Mouse (Mus musculus) midbrain, embryonic 11.5 days (tissue): ENCODE results near the gene Map3k6. TPM values are rescaled to one million over a fixed set of nuclear protein-coding genes. Genes with fewer than 3 reads are reported as not detected.

Source experiments
- ATAC-seq: fragments of 200-750 bp; cut with Nextera tagmentation; 2 replicates; pipeline ENCODE4 v1.8.0; 2017; ENCODE audit warnings: moderate TSS enrichment, moderate library complexity; ENCODE audit not compliant: low FRiP score
- DNase-seq: peaks from one replicate; pipeline ENCODE4 v3.0.0; 2015; ENCODE audit warnings: low spot score; ENCODE audit errors: missing footprints
- H3K27ac ChIP-seq: fragments of 300-500 bp; sonication (generic); 2 replicates; pipeline ENCODE4 v1.5.1; 2014; ENCODE audit warnings: low read depth, low read length
- H3K27me3 ChIP-seq: fragments of 300-500 bp; sonication (generic); 2 replicates; pipeline ENCODE4 v1.6.1; 2014; ENCODE audit warnings: mild to moderate bottlenecking, low read length, moderate library complexity, mixed read lengths; ENCODE audit not compliant: control insufficient read depth, insufficient read depth
- H3K36me3 ChIP-seq: fragments of 300-500 bp; sonication (generic); 2 replicates; pipeline ENCODE4 v1.6.1; 2014; ENCODE audit warnings: mild to moderate bottlenecking, low read length, moderate library complexity, mixed read lengths; ENCODE audit not compliant: control insufficient read depth, insufficient read depth
- H3K4me1 ChIP-seq: fragments of 300-500 bp; sonication (generic); 2 replicates; pipeline ENCODE4 v1.6.1; 2014; ENCODE audit warnings: low read length; ENCODE audit not compliant: control insufficient read depth, insufficient read depth
- H3K4me2 ChIP-seq: fragments of 300-500 bp; sonication (generic); 2 replicates; pipeline ENCODE4 v1.6.1; 2014; ENCODE audit warnings: mild to moderate bottlenecking, moderate library complexity
- H3K4me3 ChIP-seq: fragments of 300-500 bp; sonication (generic); 2 replicates; pipeline ENCODE4 v1.5.1; 2014; ENCODE audit warnings: low read depth, low read length
- H3K9ac ChIP-seq: fragments of 300-500 bp; sonication (generic); 2 replicates; pipeline ENCODE4 v1.6.1; 2014; ENCODE audit warnings: low read length
- H3K9me3 ChIP-seq: fragments of 300-500 bp; sonication (generic); 2 replicates; pipeline ENCODE4 v1.6.1; 2016; ENCODE audit warnings: low read length; ENCODE audit not compliant: control insufficient read depth
- WGBS: fragments of 180-500 bp; shearing (Covaris S2); extraction: QIAGEN DNeasy Blood & Tissue Kit; methylation state at CpG from one replicate; pipeline ENCODE4 v1.1.7; 2014; 5-methylcytosine and 5-hydroxymethylcytosine counted together
- polyA plus RNA-seq: library from polyadenylated mRNA; unstranded; fragments of >200 nt; fragmentation: Nextera tagmentation; extraction: Ambion mirVana; gene quantifications from 2 replicates; pipeline ENCODE4 v1.2.1, GENCODE M21; 2014

The Map3k6 gene
- 1.3 and 2.0 TPM in 2 replicates for polyA plus RNA-seq

DNA sequence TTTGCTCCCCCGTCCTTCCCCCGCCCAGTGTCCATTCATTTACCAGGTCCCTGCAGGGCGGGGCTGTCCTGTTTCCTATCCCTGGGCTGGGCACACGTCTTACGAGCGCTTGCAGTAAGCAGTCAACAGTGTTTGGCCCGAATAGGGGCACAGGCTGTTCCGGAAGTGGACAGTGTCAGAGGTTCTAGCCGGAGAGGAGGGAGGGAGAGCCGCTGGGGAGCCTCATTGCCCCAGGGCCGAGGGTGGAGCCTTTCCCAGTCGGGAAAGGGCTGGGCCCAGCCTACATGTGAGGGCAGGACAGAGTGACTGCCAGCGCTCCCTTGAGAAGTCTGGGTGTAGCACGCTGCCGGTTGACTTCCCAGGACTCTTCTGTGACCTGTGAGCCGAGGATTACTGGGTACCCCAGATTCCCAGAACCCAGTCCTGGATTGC lies at the start of gene Map3k6:
Gene Map3k6, plus strand, starts transcription at position 329 of the 432 bp plus-strand sequence.
- Histone ChIP-seq H3K36me3 (no peaks in the 10 kb centered on the region), H3K27ac (no peak within 1 kb of the TSS), H3K9ac (peak within 1 kb of the TSS; percentile 62), H3K4me3 (peak within 1 kb of the TSS; percentile 47), H3K27me3 (peaks cover 25% of the 10 kb centered on the region), H3K9me3 (no peaks in the 10 kb centered on the region), H3K4me1 (peaks cover 7% of the 10 kb centered on the region), H3K4me2 (peak within 1 kb of the TSS; percentile 81)
- WGBS, result 4% methylated on average over 16 of the region's 16 CpGs
- DNase-seq (no peak), ATAC-seq (peak; percentile 22; the same call in 1 of the 2 replicates)

DNA sequence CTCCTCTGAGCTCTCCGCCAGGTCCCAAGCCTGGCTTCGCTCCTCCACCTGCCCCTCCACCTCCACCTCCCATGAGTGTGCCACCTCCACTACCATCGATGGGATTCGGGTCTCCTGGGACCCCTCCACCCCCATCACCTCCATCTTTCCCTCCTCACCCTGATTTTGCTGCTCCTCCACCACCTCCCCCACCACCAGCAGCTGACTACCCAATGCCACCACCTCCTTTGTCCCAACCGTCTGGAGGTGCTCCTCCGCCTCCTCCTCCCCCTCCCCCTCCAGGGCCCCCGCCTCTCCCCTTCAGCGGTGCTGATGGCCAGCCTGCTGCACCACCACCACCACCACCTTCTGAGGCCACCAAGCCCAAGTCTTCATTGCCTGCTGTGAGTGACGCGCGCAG lies 46.1 kb upstream of the Map3k6 start:
- 90% methylated on average over 11 of the region's 11 CpGs for WGBS
- peaks cover 30% of the 10 kb centered on the region for H3K4me1 ChIP-seq

DNA sequence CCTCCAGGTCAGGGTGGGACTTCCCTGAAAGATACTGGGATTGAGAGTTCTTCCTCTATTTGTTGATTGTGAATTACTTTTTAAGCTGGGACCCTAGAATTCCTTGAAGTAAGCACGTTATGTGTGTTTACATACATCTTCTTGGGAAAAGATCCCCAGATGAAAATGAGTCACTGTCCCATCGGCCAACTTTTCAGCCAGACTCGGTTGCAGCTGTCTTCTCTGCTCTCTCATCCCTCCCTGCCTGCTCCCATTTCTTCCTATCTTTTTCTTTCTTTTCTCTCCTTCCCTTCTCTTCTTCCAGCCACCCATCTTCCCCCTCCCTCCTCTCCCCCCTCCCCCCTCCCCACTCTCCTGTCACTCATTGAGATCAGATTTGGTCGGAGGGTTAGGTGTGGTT lies 45.6 kb upstream of the Map3k6 start:
- no peak for DNase-seq
- Histone ChIP-seq H3K9me3 (no peaks in the 10 kb centered on the region), H3K27me3 (no peaks in the 10 kb centered on the region), H3K4me2 (no peak overlapping the region), H3K4me1 (peaks cover 35% of the 10 kb centered on the region), H3K4me3 (no peak overlapping the region), H3K9ac (no peak overlapping the region), H3K27ac (no peak overlapping the region), H3K36me3 (peaks cover 14% of the 10 kb centered on the region; the same call in 1 of the 2 replicates)
- WGBS, result 72% methylated on average over 4 of the region's 4 CpGs
- ATAC-seq, result no peak

More for the DNA sequence above, 46.1 kb upstream of the Map3k6 start:
- no peak overlapping the region for H3K9ac ChIP-seq
- no peaks in the 10 kb centered on the region for H3K9me3 ChIP-seq
- ATAC-seq (no peak), DNase-seq (no peak)
- no peak overlapping the region for H3K4me2 ChIP-seq
- H3K27me3 ChIP-seq, result no peaks in the 10 kb centered on the region
- H3K36me3 ChIP-seq, result peaks cover 14% of the 10 kb centered on the region; the same call in 1 of the 2 replicates
- H3K4me3 ChIP-seq, result no peak overlapping the region
- no peak overlapping the region for H3K27ac ChIP-seq

DNA sequence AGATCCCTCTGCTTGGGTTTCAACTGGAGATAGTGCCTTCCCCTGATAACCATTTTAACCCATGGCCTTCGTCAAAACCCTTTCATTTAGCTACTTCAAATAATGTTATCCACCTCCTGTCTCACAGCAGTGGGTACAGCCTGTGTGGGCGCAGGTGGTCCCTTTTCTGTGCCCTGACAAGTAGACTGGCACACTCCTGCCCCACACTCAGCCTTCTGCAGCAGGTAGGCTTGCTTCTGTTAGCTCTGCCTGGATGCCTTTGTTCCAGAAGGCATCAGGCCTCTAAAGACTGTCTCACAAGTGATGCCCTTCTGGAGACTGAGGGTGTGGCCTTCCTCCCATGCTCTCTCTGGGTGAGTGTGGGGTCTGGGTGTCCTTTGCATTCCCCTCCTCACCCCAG lies 44.5 kb upstream of the Map3k6 start:
- DNase-seq (no peak), ATAC-seq (no peak)
- no peak overlapping the region for H3K9ac ChIP-seq
- H3K4me3 ChIP-seq, result no peak overlapping the region
- H3K27ac ChIP-seq, result no peak overlapping the region
- H3K9me3 ChIP-seq, result no peaks in the 10 kb centered on the region
- peaks cover 43% of the 10 kb centered on the region for H3K4me1 ChIP-seq
- H3K27me3 ChIP-seq, result no peaks in the 10 kb centered on the region
- H3K4me2 ChIP-seq, result no peak overlapping the region
- WGBS, result 81% methylated on average over 2 of the region's 2 CpGs
- H3K36me3 ChIP-seq, result peaks cover 14% of the 10 kb centered on the region; the same call in 1 of the 2 replicates

DNA sequence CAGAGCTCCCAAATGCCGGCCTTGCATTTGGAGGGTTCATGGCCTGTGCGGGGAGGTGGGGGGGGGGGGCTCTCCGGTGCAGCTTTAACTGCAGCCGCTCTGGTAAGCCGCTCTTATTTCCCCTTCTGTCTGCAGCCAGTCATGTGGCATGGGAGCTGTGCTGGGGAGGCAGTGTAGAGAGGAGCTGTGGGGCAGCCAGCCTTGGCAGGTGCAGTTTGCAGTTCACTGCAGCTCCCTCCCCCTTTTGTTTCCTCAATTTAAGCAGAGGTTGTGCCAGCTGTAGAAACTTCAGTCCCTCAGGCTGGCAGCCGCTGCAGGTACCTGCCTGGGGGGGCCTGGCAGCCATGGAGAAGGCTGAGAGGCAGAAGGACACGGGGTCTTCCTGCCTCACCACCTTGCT lies 43.8 kb upstream of the Map3k6 start:
- peak overlapping the region; percentile 81 for H3K27ac ChIP-seq
- ATAC-seq (no peak), DNase-seq (no peak)
- peaks cover 10% of the 10 kb centered on the region; the same call in 1 of the 2 replicates for H3K36me3 ChIP-seq
- no peaks in the 10 kb centered on the region for H3K9me3 ChIP-seq
- H3K4me3 ChIP-seq, result no peak overlapping the region
- H3K9ac ChIP-seq, result peak overlapping the region; percentile 2
- no peak overlapping the region for H3K4me2 ChIP-seq
- no peaks in the 10 kb centered on the region for H3K27me3 ChIP-seq
- 36% methylated on average over 7 of the region's 7 CpGs for WGBS
- H3K4me1 ChIP-seq, result peaks cover 43% of the 10 kb centered on the region

DNA sequence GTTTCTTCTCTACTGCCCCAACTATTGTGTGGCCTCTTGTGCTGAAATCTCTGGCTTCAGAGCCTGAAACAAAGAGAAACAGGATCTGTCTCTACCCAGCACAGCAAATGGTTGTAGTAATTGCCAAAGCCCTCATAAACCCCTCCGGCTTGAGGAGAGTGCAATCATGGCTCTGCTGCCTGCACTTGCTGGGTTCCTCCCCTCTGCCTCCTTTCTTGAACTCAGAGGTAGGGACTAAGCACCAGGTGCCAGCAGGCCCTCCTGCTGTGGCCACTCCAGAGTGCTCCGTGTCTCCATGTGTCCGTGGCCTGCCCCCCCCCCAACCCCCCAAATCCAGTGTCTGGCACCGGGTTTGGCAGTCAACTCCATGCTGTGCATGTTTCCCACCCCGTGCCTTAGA lies 43.3 kb upstream of the Map3k6 start:
- H3K4me2 ChIP-seq, result no peak overlapping the region
- DNase-seq (no peak), ATAC-seq (0 out of 2 replicates have a peak, but pooled peaks have one; percentile 6)
- peak overlapping the region; percentile 81 for H3K27ac ChIP-seq
- H3K9me3 ChIP-seq, result no peaks in the 10 kb centered on the region
- H3K9ac ChIP-seq, result peak overlapping the region; percentile 36; the same call in 1 of the 2 replicates
- WGBS, result 11% methylated on average over 5 of the region's 5 CpGs
- H3K36me3 ChIP-seq, result peaks cover 8% of the 10 kb centered on the region; the same call in 1 of the 2 replicates
- H3K27me3 ChIP-seq, result no peaks in the 10 kb centered on the region
- H3K4me3 ChIP-seq, result no peak overlapping the region
- peaks cover 43% of the 10 kb centered on the region for H3K4me1 ChIP-seq

DNA sequence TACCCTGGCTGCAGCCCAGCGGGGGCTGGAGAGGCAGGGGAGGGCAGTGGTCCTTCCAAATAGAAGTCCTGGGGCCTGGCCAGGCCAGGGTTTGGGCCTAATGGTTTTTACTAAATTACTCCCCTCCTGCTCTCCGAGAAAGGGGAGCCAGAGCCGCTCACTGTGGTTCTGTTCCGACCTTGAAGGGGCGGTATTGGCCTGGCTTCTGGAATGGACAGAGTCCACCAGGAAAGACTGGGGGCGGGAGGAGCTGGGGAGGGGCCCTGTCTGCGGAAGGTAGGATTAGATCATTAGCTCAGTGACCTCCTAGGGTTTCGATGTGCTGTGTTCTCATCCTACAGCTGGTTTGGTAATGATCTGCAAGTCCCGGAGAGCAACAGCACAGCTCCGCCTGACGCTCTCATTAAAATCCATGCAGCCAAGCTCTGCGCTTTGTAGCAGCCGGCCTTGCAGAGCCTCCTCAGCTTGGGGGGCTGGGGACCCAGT lies 42.8 kb upstream of the Map3k6 start:
- Histone ChIP-seq H3K9ac (peak overlapping the region; percentile 36), H3K27me3 (no peaks in the 10 kb centered on the region), H3K36me3 (peaks cover 8% of the 10 kb centered on the region; the same call in 1 of the 2 replicates), H3K4me1 (peaks cover 43% of the 10 kb centered on the region), H3K4me3 (no peak overlapping the region), H3K9me3 (no peaks in the 10 kb centered on the region), H3K27ac (peak overlapping the region; percentile 81), H3K4me2 (no peak overlapping the region)
- ATAC-seq, result peak; percentile 64
- WGBS, result 16% methylated on average over 13 of the region's 13 CpGs
- peak; percentile 91 for DNase-seq

DNA sequence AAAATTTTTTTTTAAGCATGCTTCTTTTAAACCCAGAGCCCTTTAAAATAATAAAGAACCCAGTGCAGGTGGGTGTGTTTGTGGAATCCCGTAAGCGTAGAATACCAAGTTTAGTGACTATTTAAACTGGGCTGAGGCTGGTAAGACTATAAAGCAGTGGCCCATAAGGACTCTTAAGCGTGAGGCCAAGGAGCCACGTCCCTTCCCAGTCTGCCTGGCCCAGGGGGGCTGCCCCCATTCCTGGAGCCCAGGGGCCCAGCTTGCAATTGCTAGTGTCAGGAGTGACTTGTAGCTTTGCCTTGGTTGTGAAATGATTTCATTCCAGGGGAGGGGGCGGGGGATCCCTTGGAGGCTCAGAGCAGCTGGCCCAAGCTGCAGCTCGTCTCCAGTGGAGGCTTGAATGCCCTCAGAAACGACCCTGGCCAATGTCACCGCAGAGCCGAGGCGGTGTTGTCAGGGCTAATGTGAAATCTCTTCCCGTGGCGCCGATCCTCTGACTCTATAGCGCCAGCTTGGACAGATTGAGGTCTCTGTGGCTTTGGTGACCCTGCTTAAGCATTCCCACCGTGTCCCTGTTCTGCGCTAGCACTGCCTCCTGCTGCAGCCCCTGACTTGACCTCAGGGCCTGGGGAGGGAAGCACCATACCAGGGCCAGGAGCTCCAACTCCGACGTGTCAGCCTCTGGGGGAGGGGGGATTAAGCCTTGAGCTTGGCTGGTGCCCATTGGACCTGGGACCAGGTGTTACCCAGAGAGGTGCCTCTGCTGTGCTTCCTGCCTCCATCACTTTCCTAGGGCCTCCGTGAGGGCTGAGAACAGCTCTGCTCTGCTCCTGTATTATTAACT lies 42.1 kb upstream of the Map3k6 start:
- no peak overlapping the region for H3K4me3 ChIP-seq
- no peaks in the 10 kb centered on the region for H3K9me3 ChIP-seq
- H3K9ac ChIP-seq, result peak overlapping the region; percentile 28; the same call in 1 of the 2 replicates
- ATAC-seq (peak; percentile 60), DNase-seq (peak; percentile 93)
- H3K4me1 ChIP-seq, result peaks cover 43% of the 10 kb centered on the region
- peak overlapping the region; percentile 17; the same call in 1 of the 2 replicates for H3K4me2 ChIP-seq
- WGBS, result 14% methylated on average over 19 of the region's 19 CpGs
- peaks cover 4% of the 10 kb centered on the region; the same call in 1 of the 2 replicates for H3K36me3 ChIP-seq
- H3K27me3 ChIP-seq, result no peaks in the 10 kb centered on the region
- H3K27ac ChIP-seq, result peak overlapping the region; percentile 81

DNA sequence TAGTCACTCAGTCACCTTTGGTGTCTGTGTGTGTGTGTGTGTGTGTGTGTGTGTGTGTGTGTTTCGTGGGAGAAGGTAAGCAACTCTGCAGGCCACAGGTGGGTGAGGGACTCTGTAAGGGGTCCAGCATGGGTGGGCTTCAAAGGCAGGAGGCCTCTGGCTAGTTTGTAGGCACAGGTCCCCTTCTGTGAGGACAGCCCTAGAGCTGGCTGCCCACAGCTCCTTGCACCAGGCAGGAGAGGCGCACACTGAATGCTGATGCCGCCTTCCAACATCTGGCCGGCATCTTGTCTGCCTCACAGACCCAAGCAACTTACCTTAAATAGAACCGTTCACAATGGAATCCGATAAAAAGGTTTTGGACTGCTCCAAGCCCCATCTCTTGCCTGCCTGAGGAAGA lies 40.9 kb upstream of the Map3k6 start:
- Histone ChIP-seq H3K36me3 (peaks cover 4% of the 10 kb centered on the region; the same call in 1 of the 2 replicates), H3K9ac (no peak overlapping the region), H3K4me1 (peaks cover 45% of the 10 kb centered on the region), H3K4me3 (no peak overlapping the region), H3K27me3 (no peaks in the 10 kb centered on the region), H3K4me2 (no peak overlapping the region), H3K9me3 (no peaks in the 10 kb centered on the region), H3K27ac (no peak overlapping the region)
- 68% methylated on average over 6 of the region's 6 CpGs for whole genome bisulfite sequencing
- DNase-seq, result no peak
- no peak for ATAC-seq
